Mouse (Mus musculus) kidney, postnatal 10 days (tissue): Measurements from ENCODE around the gene Maml2.

Source experiments
- DNase-seq: peaks from one replicate; pipeline ENCODE4 v3.0.0; 2021; ENCODE audit warnings: mixed read lengths

The Maml2 gene

DNA sequence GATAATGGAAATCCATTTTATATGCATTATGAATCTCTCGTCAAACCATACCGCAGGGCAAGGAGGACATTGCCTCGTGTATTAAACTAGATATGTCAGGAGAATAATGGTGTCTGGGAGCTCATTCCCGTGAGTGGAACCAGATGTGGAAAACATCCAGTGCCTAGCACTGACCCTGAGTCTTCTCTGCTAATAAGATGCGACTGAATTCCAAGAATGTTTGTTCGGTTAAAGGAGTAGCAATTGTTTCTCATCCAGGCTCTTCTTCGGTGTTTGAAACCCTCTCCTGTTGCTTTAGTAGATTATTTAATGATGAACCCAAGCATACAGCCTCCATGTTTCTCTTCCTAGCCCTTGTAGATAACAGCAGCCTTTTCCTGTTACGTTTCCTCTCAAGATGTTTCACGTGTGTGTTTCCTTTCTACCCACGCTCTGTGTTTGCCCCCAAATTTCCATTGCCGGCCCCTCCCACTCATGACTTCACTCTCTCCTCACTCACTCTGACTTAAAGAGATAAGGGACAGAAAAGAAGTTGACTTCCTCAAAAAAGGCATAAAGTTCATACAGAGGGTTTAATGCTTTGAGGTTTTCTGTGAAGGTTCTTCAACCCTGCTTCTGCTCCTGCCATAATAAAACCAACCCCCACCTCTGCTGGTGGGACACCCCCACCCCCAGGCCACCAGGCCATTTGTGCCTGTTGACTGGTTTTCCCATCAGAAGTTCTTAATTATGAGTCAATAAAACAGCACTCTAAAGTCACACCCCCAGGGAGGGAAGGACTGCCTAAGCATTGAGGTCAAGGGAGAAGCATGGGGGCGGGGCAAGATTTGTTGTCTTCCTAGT lies 238.9 kb downstream of the Maml2 start:
- peak; percentile 64 for DNase-seq

DNA sequence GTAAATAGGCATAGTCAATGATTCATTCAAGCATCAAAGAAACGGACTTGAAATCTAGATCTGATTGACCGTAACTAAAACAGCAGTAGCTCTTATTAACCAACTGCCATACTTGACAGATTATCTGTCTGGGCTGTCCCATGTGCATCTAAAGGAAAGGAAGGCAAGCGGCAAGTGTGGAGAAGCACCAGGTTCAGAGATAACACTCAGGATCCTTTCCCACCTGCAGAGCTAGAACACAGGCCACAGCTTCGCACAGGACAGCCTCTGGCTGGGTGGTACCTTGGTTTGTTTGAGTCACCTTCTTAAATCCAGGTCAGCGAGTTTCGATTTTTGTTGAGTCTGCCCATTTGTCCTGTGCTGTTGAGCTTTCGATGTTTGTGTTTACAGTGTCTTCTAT lies 240.4 kb downstream of the Maml2 start:
- DNase-seq = no peak

DNA sequence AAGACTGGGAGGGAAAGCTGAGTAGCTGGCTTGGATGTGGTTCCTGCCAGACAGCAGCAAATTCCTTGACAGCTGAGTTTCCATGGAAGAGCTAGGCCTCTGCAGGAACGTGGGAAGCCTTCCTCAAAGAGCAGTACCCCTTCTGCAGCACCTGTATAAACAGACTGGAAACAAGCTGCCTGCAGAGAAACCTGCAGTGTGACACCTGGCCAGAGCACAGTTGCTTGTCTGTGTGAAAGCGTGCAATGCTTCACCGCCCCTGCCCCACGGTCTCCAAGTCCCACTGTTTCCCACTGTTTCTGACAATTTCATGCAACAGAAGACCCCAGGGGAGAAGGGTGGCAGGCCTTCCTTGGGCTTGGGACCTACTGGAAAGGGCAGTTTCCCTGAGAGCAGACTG lies 241.8 kb downstream of the Maml2 start:
- DNase-seq = no peak

DNA sequence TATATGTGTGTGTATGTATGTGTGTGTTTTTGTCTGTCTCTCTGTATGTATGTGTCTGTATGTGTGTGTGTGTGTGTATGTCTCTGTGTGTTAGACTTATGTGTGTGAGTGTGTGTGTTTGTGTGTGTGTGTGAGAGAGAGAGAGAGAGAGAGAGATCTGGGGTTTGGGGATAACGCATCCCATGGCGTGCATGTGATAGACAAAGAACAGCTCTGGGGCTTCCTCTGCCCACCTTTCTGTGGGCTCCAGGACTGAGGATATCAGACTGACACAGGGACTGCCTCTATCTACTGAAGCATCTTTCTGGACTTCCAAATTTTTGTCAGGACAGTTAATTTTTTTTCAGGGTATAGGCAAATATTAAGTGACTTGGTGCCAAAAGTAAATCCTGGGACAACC lies 242.5 kb downstream of the Maml2 start:
- no peak for DNase-seq

GRCm38 (mm10) chr9:13540781-13541180 lies 243.0 kb downstream of the Maml2 start:
- no peak for DNase-seq

- DNase-seq = no peak
Observed at GRCm38 (mm10) chr9:13543167-13543566, 245.4 kb downstream of the Maml2 start.

GRCm38 (mm10) chr9:13544133-13544532 lies 246.4 kb downstream of the Maml2 start:
- DNase-seq = no peak

- DNase-seq = no peak
Observed at GRCm38 (mm10) chr9:13545726-13546125, 248.0 kb downstream of the Maml2 start.

DNA sequence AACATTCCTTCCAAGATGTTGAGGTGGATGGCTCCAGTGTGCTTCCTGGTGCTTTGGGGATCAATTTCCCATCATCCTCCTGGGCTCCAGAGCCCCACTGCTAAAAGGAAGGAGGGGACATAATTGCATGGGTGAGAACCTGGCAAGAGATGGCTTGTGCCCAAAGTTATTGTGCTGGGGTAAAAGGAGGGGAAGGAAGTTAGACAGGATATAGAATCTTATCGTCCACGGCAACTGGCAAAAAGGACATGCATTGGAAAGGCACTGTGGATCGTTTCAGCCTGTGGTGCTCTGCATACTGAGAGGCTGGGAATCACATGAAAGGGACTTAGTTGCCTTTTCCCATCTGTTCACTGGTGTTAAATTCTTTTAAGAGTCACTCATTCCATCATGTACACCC lies 252.2 kb downstream of the Maml2 start:
- no peak for DNase-seq

DNA sequence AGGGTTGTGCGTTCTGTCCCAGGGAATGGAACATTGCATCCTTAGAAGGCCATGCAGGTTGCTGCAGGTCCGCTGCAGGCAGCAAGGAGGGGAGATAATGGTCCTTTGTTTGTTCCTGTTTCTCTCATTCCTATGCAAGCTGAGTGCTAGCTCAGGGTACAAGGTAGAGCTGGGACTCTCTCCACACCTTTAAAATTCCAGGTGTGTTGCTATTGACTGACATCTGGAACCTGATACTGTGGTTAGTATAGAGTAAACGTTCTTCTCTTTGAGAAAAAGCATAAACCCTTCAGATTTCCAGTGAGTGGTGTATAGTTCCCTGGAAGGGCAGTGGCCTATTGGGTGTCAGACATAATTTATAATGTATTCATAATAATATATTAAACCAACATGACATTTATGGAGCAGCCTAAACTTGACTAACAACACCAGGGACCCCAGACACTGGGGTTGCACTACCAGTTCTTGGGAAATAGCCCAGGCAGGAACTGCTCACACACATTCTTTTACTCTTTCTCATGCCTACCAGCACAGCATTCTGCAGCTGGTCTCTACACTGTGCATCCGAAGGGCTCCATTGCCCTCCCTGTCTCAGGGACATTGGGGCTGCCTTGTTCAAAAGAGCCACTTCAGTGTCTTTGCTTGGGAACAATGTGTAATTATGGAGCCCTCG lies 254.8 kb downstream of the Maml2 start:
- DNase-seq = no peak

DNA sequence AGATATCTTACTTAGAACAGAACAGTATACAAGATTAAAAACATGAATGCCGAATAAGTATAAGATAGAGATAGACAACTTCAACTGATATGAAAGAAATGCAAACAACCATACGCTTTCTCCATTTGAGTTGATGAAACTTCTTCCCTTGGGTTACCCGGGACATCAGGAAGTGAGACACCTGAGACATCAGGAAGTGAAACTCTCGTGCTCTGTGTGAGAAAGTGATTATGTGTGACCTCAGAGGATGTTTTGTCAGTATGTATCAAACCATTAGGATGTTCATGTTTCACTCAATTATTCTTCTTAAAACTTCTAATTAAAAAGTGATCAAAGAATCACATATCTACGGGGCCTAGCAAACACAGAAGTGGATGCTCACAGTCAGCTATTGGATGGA lies 257.0 kb downstream of the Maml2 start:
- DNase-seq = no peak

GRCm38 (mm10) chr9:13555973-13556481 lies 258.3 kb downstream of the Maml2 start:
- DNase-seq = no peak

DNA sequence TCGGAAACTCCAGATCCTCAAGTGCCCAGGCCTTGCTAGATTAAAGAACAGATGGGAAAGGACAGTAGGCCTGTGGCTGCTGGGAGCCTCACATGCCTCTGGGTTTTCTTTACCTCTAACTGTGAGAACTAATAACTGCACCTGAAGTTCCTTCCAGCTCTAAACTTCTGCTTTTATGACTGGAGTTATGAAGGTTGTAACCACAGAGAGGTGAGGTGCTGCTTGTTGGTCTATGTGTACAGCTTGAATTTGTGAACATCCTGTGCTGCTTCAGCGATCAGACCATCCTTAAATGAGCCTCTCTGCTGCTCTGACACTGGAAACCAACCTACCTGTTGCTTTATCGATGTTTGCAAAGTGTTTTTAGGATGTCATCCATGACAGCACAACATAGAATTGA lies 258.9 kb downstream of the Maml2 start:
- DNase-seq = no peak

- DNase-seq = no peak
Observed at GRCm38 (mm10) chr9:13558811-13559372, 261.1 kb downstream of the Maml2 start.

DNA sequence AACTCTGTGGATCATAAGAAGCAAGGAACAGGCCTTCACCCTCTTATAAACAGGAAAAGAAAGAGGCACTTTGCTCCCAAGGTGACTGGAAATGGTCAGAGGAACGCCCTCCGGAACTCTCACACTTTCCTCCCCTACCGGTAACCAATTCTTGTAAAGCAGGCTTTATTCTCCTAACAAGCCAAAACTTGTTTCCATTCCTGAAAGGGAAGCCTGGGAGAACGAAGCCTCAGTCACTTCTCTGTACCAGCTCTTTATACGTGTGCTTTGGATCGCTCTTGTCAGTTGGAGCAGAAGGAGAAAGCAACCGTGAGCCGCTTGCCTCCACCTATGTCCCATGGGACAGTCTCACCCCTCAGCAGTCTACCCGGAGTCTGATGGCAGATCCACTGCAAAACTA lies 262.9 kb downstream of the Maml2 start:
- DNase-seq = no peak

DNA sequence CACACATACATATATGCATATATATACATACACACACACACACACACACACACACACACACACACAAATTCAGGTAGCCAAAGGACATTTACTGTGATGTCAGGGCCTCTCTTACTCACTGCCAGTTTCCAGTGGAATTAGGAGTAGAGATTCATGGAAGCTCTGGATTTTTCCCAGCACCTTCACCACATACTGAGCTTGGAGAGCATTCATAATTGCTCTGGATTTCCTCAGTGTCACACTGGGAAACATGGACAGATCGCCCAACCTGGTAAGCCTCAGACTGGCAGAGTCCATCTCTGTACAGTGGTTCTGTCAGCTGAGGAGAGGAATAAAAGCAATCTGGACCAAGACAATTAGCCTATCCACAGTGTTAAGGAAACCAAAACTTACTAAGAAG lies 263.6 kb downstream of the Maml2 start:
- DNase-seq = no peak

- peak; percentile 71 for DNase-seq
Observed at GRCm38 (mm10) chr9:13563475-13564414, 266.0 kb downstream of the Maml2 start.

GRCm38 (mm10) chr9:13565343-13566019 lies 267.7 kb downstream of the Maml2 start:
- DNase-seq = no peak

- no peak for DNase-seq
Observed at GRCm38 (mm10) chr9:13566154-13566885, 268.6 kb downstream of the Maml2 start.

GRCm38 (mm10) chr9:13569023-13569422 lies 271.3 kb downstream of the Maml2 start:
- no peak for DNase-seq

DNA sequence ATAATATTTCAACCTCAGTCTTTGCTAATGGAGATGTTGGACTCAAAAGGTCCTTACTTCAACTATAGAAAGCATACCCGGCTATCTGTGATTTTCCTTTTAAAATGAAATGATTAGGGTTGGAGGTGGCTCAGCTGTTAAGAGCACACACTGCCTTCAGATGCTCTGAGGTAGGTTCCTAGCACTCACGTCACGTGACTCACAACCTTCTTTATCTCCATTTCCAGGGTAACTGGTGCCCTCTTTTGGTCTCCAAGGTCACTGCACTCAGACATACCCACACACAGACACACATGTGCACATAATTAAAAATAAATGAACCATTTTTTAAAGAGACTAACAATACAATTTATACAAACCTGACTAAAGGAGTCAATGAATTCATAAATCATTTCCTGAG lies 275.1 kb downstream of the Maml2 start:
- DNase-seq = no peak
